Comparison of ENCODE assay signal across 9 mouse cellular contexts in genomic region chr11:69686377-69686776, GRCm38 (mm10). TPM values are rescaled to one million over a fixed set of nuclear protein-coding genes. Genes with fewer than 3 reads are reported as not detected.
DNase-seq lines count a peak whose midpoint lies in the region; ATAC-seq and TF ChIP-seq lines count a peak whose summit lies in the region.
"Had no signal": no experiment of that assay in that cellular context is flagged by ENCODE, and none has a peak within 500 bp of the region (broad histone marks: within the 10 kb centered on the region; RNA-seq: fewer than 3 reads in every experiment).

No protein-coding gene starts in this region.

- H3K4me3 ChIP-seq in forebrain, embryonic 15.5 days: no peak overlapping the region
- H3K4me3 ChIP-seq in forebrain, embryonic 14.5 days (ENCODE audit: low read depth, low read length): no peak overlapping the region
- peak overlapping the region; percentile 54 for H3K4me3 ChIP-seq in heart, adult 2 months
- H3K4me3 ChIP-seq in kidney, embryonic 16.5 days (ENCODE audit: low read length): no peak overlapping the region

- WGBS in forebrain, embryonic 15.5 days: 17% methylated on average over 4 of the region's 4 CpGs
- WGBS in forebrain, embryonic 14.5 days: 16% methylated on average over 4 of the region's 4 CpGs
- WGBS in heart, adult 2 months: 16% methylated on average over 4 of the region's 4 CpGs
- WGBS in kidney, embryonic 16.5 days: 17% methylated on average over 4 of the region's 4 CpGs

- no peak overlapping the region for H3K4me2 ChIP-seq in forebrain, embryonic 15.5 days (replicated peaks)
- H3K4me2 ChIP-seq in forebrain, embryonic 14.5 days (ENCODE audit: low read length): no peak overlapping the region
- no peak overlapping the region for H3K4me2 ChIP-seq in kidney, embryonic 16.5 days (replicated peaks; ENCODE audit: low read depth, low read length)

- H3K36me3 ChIP-seq in forebrain, embryonic 15.5 days: no peaks in the 10 kb centered on the region
- H3K36me3 ChIP-seq in forebrain, embryonic 14.5 days (ENCODE audit: control insufficient read depth, insufficient read depth, low read length): no peaks in the 10 kb centered on the region
- no peaks in the 10 kb centered on the region for H3K36me3 ChIP-seq in heart, adult 2 months (ENCODE audit: control insufficient read depth, insufficient read depth, low read length)
- no peaks in the 10 kb centered on the region for H3K36me3 ChIP-seq in kidney, embryonic 16.5 days (ENCODE audit: insufficient read depth, low read length)

- no peaks in the 10 kb centered on the region for H3K9me3 ChIP-seq in forebrain, embryonic 15.5 days
- H3K9me3 ChIP-seq in forebrain, embryonic 14.5 days (replicated peaks; ENCODE audit: control insufficient read depth, low read length): no peaks in the 10 kb centered on the region
- no peaks in the 10 kb centered on the region for H3K9me3 ChIP-seq in kidney, embryonic 16.5 days (ENCODE audit: low read length)

- no peaks in the 10 kb centered on the region for H3K79me2 ChIP-seq in heart, adult 2 months (replicated peaks; ENCODE audit: control insufficient read depth, insufficient read depth, low read length)

- peaks cover 31% of the 10 kb centered on the region for H3K4me1 ChIP-seq in forebrain, embryonic 15.5 days
- peaks cover 14% of the 10 kb centered on the region; the same call in 1 of the 2 replicates for H3K4me1 ChIP-seq in forebrain, embryonic 14.5 days (ENCODE audit: control insufficient read depth, insufficient read depth, low read length)
- peaks cover 18% of the 10 kb centered on the region for H3K4me1 ChIP-seq in heart, adult 2 months (ENCODE audit: control insufficient read depth, insufficient read depth, low read length)
- peaks cover 27% of the 10 kb centered on the region for H3K4me1 ChIP-seq in kidney, embryonic 16.5 days (ENCODE audit: insufficient read depth, low read length)

- no peaks in the 10 kb centered on the region for H3K27me3 ChIP-seq in forebrain, embryonic 15.5 days
- H3K27me3 ChIP-seq in forebrain, embryonic 14.5 days (replicated peaks; ENCODE audit: control insufficient read depth, insufficient read depth, low read length): no peaks in the 10 kb centered on the region
- no peaks in the 10 kb centered on the region for H3K27me3 ChIP-seq in heart, adult 2 months (ENCODE audit: control insufficient read depth, insufficient read depth, low read length)
- no peaks in the 10 kb centered on the region for H3K27me3 ChIP-seq in kidney, embryonic 16.5 days (ENCODE audit: insufficient read depth, low read length)
- H3K27me3 ChIP-seq: CH12.LX had no signal

- H3K27ac ChIP-seq in forebrain, embryonic 15.5 days (replicated peaks): 0 out of 2 replicates have a peak overlapping the region, but pooled peaks have one; percentile 39
- H3K27ac ChIP-seq in forebrain, embryonic 14.5 days (ENCODE audit: low read depth, low read length): no peak overlapping the region
- peak overlapping the region; percentile 98 for H3K27ac ChIP-seq in heart, adult 2 months
- H3K27ac ChIP-seq in kidney, embryonic 16.5 days (ENCODE audit: low read length): no peak overlapping the region; the same call in 1 of the 2 replicates

- DNase-seq in forebrain, embryonic 14.5 days (ENCODE audit: low spot score): no peak
- peak; percentile 68 to 78 for DNase-seq in adrenal gland, postnatal 36 days
- peak; percentile 86 to 88 for DNase-seq in heart, adult 2 months
- DNase-seq in lung, postnatal 25 days (ENCODE audit: low spot score): peak; percentile 84

- no peak for TF ChIP-seq CTCF in heart, adult 2 months (IDR thresholded peaks at IDR 0.05)

- no peak overlapping the region for H3K9ac ChIP-seq in forebrain, embryonic 15.5 days (replicated peaks)
- no peak overlapping the region for H3K9ac ChIP-seq in forebrain, embryonic 14.5 days (ENCODE audit: low read length)
- no peak overlapping the region for H3K9ac ChIP-seq in heart, adult 2 months (ENCODE audit: low read depth, low read length)
- peak overlapping the region; percentile 45; the same call in 1 of the 2 replicates for H3K9ac ChIP-seq in kidney, embryonic 16.5 days (replicated peaks; ENCODE audit: low read length)

- TF ChIP-seq EP300 in heart, adult 2 months (IDR thresholded peaks at IDR 0.05; ENCODE audit: insufficient read depth, low read depth, low read length): no peak

- no peak for ATAC-seq in forebrain, embryonic 15.5 days (replicated peaks)
- no peak for ATAC-seq in forebrain, embryonic 14.5 days
- ATAC-seq in kidney, embryonic 16.5 days (ENCODE audit: low FRiP score, low TSS enrichment): no peak
- ATAC-seq in CD4-positive, CD25-positive, alpha-beta regulatory T cell, adult 4 months: no peak
- no peak for ATAC-seq in megakaryocyte progenitor cell, adult 5-6 weeks (replicated peaks; ENCODE audit: poor library complexity)

- TF ChIP-seq POLR2A in heart, adult 2 months (IDR thresholded peaks at IDR 0.05; ENCODE audit: insufficient read depth, low read depth, low read length): no peak; the same call in 1 of the 2 replicates

- intact Hi-C loops in heart, adult 2 months (cut with DNase I): loop anchor here (1.0 kb wide), 1 partner anchor 72 kb away; the partner anchor contains the start of gene Polr2a

RNA-seq across cellular contexts. Expression of gene Tnfsf13, which starts 0.8 kb away (rescaled TPM):
- 0.38 TPM in 1 of 2 replicates, not detected in the other for polyA plus RNA-seq in forebrain, embryonic 15.5 days (2015; fragmentation: Nextera tagmentation; extraction: Ambion mirVana)
- polyA plus RNA-seq in forebrain, embryonic 14.5 days (2014; fragmentation: Nextera tagmentation; extraction: Ambion mirVana): 0.53 TPM in 1 of 2 replicates, not detected in the other
- 1 to 10 TPM; 1.7 to 2.5 TPM for total RNA-seq in adrenal gland, postnatal 36 days (2021)
- 1 to 10 TPM; 1.4 to 3.2 TPM for total RNA-seq in heart, adult 2 months (2021)
- 2.9 and 4.0 TPM in 2 replicates for polyA plus RNA-seq in heart, adult 2 months (2012; rRNA removed)
- 0.66 and 1.2 TPM in 2 replicates for polyA plus RNA-seq in kidney, embryonic 16.5 days (2015; fragmentation: Nextera tagmentation; extraction: Ambion mirVana)
- polyA plus RNA-seq in CD4-positive, CD25-positive, alpha-beta regulatory T cell, adult 4 months (2017; shearing (Covaris generic)): not detected
- total RNA-seq in megakaryocyte progenitor cell, adult 5-6 weeks (2015): 28.5 and 31.9 TPM in 2 replicates
- 49.4 and 53.7 TPM in 2 replicates for total RNA-seq in megakaryocyte progenitor cell, adult 5-6 weeks (2017)

RNA-seq across cellular contexts. Expression of gene Senp3, which starts 4.5 kb away (rescaled TPM):
- 89.2 and 102 TPM in 2 replicates for polyA plus RNA-seq in forebrain, embryonic 15.5 days (2015; fragmentation: Nextera tagmentation; extraction: Ambion mirVana)
- 81.8 and 88.2 TPM in 2 replicates for polyA plus RNA-seq in forebrain, embryonic 14.5 days (2014; fragmentation: Nextera tagmentation; extraction: Ambion mirVana)
- 10 to 100 TPM; 70.6 to 80.4 TPM for total RNA-seq in adrenal gland, postnatal 36 days (2021)
- total RNA-seq in heart, adult 2 months (2021): 10 to 100 TPM; 31.1 to 33.2 TPM
- polyA plus RNA-seq in heart, adult 2 months (2012; rRNA removed): 35.1 and 51.8 TPM in 2 replicates
- polyA plus RNA-seq in kidney, embryonic 16.5 days (2015; fragmentation: Nextera tagmentation; extraction: Ambion mirVana): 96.5 and 98.4 TPM in 2 replicates
- 10 to 100 TPM; 31.6 to 47.4 TPM for polyA plus RNA-seq in CD4-positive, CD25-positive, alpha-beta regulatory T cell, adult 4 months (2017; shearing (Covaris generic))
- 140 and 145 TPM in 2 replicates for total RNA-seq in megakaryocyte progenitor cell, adult 5-6 weeks (2015)
- 108 and 123 TPM in 2 replicates for total RNA-seq in megakaryocyte progenitor cell, adult 5-6 weeks (2017)

RNA-seq across cellular contexts. Expression of gene Tnfsf12, which starts 9.3 kb away (rescaled TPM):
- 1.6 TPM in 2 replicates for polyA plus RNA-seq in forebrain, embryonic 15.5 days (2015; fragmentation: Nextera tagmentation; extraction: Ambion mirVana)
- 2.2 and 2.7 TPM in 2 replicates for polyA plus RNA-seq in forebrain, embryonic 14.5 days (2014; fragmentation: Nextera tagmentation; extraction: Ambion mirVana)
- 10 to 100 TPM; 21.5 to 22.9 TPM for total RNA-seq in adrenal gland, postnatal 36 days (2021)
- 10 to 100 TPM; 18.4 to 21.9 TPM for total RNA-seq in heart, adult 2 months (2021)
- 29.2 and 32.0 TPM in 2 replicates for polyA plus RNA-seq in heart, adult 2 months (2012; rRNA removed)
- 8.8 and 11.5 TPM in 2 replicates for polyA plus RNA-seq in kidney, embryonic 16.5 days (2015; fragmentation: Nextera tagmentation; extraction: Ambion mirVana)
- polyA plus RNA-seq in CD4-positive, CD25-positive, alpha-beta regulatory T cell, adult 4 months (2017; shearing (Covaris generic)): under 1 TPM in 1 of 2 experiments, not detected in 1; 0.23 TPM
- total RNA-seq in megakaryocyte progenitor cell, adult 5-6 weeks (2015): 0.88 and 2.0 TPM in 2 replicates
- 0.75 and 1.0 TPM in 2 replicates for total RNA-seq in megakaryocyte progenitor cell, adult 5-6 weeks (2017)
- total RNA-seq: CH12.LX had no signal

RNA-seq across cellular contexts. Expression of gene Tnfsfm13, which starts 9.5 kb away (rescaled TPM):
- 1.0 and 1.1 TPM in 2 replicates for polyA plus RNA-seq in forebrain, embryonic 15.5 days (2015; fragmentation: Nextera tagmentation; extraction: Ambion mirVana)
- 1.5 and 1.6 TPM in 2 replicates for polyA plus RNA-seq in forebrain, embryonic 14.5 days (2014; fragmentation: Nextera tagmentation; extraction: Ambion mirVana)
- total RNA-seq in adrenal gland, postnatal 36 days (2021): 1 to 10 TPM; 4.0 to 4.9 TPM
- 1 to 10 TPM; 2.8 to 3.2 TPM for total RNA-seq in heart, adult 2 months (2021)
- polyA plus RNA-seq in heart, adult 2 months (2012; rRNA removed): 3.7 and 4.7 TPM in 2 replicates
- polyA plus RNA-seq in kidney, embryonic 16.5 days (2015; fragmentation: Nextera tagmentation; extraction: Ambion mirVana): 4.6 and 6.1 TPM in 2 replicates
- not detected for polyA plus RNA-seq in CD4-positive, CD25-positive, alpha-beta regulatory T cell, adult 4 months (2017; shearing (Covaris generic))
- total RNA-seq in megakaryocyte progenitor cell, adult 5-6 weeks (2015): 7.5 and 9.4 TPM in 2 replicates
- 6.1 and 7.9 TPM in 2 replicates for total RNA-seq in megakaryocyte progenitor cell, adult 5-6 weeks (2017)

RNA-seq across cellular contexts. Expression of gene Eif4a1, which starts 14.2 kb away (rescaled TPM):
- 547 and 583 TPM in 2 replicates for polyA plus RNA-seq in forebrain, embryonic 15.5 days (2015; fragmentation: Nextera tagmentation; extraction: Ambion mirVana)
- 1,177 and 1,222 TPM in 2 replicates for polyA plus RNA-seq in forebrain, embryonic 14.5 days (2014; fragmentation: Nextera tagmentation; extraction: Ambion mirVana)
- 100 to 1,000 TPM; 678 to 712 TPM for total RNA-seq in adrenal gland, postnatal 36 days (2021)
- total RNA-seq in heart, adult 2 months (2021): 100 to 1,000 TPM; 173 to 198 TPM
- polyA plus RNA-seq in heart, adult 2 months (2012; rRNA removed): 147 and 250 TPM in 2 replicates
- polyA plus RNA-seq in kidney, embryonic 16.5 days (2015; fragmentation: Nextera tagmentation; extraction: Ambion mirVana): 571 and 587 TPM in 2 replicates
- 100 to 1,000 TPM; 166 to 236 TPM for polyA plus RNA-seq in CD4-positive, CD25-positive, alpha-beta regulatory T cell, adult 4 months (2017; shearing (Covaris generic))
- total RNA-seq in megakaryocyte progenitor cell, adult 5-6 weeks (2015): 1,029 and 1,055 TPM in 2 replicates
- 1,055 and 1,141 TPM in 2 replicates for total RNA-seq in megakaryocyte progenitor cell, adult 5-6 weeks (2017)

Comparison
In these comparisons a context has a peak if more than half of its experiments do, and no peak if none do; other contexts are left out.
1. H3K27ac ChIP-seq: peak in forebrain, embryonic 15.5 days (single experiment) and heart, adult 2 months (single experiment); none in forebrain, embryonic 14.5 days (single experiment) and kidney, embryonic 16.5 days (single experiment).